Mouse (Mus musculus) heart, embryonic 12.5 days (tissue): ENCODE measurements around the gene Oxld1. TPM values are rescaled to one million over a fixed set of nuclear protein-coding genes. Genes with fewer than 3 reads are reported as not detected.

Experiments used
- ATAC-seq: fragments of 200-750 bp; cut with Nextera tagmentation; 2 replicates; pipeline ENCODE4 v1.8.0; 2017; ENCODE audit warnings: moderate TSS enrichment, moderate library complexity; ENCODE audit not compliant: insufficient number of reproducible peaks, low FRiP score
- H3K27ac ChIP-seq: fragments of 300-500 bp; sonication (generic); 2 replicates; pipeline ENCODE4 v1.5.1; 2016; ENCODE audit warnings: mild to moderate bottlenecking, moderate library complexity; ENCODE audit not compliant: poor library complexity, severe bottlenecking
- H3K27me3 ChIP-seq: fragments of 300-500 bp; sonication (generic); replicated peaks from 2 replicates; pipeline ENCODE4 v1.6.1; 2016; ENCODE audit warnings: mild to moderate bottlenecking, moderate library complexity
- H3K36me3 ChIP-seq: fragments of 300-500 bp; sonication (generic); 2 replicates; pipeline ENCODE4 v1.6.1; 2016; ENCODE audit warnings: mild to moderate bottlenecking, moderate library complexity
- H3K4me1 ChIP-seq: fragments of 300-500 bp; sonication (generic); replicated peaks from 2 replicates; pipeline ENCODE4 v1.6.1; 2016; ENCODE audit warnings: mild to moderate bottlenecking
- H3K4me2 ChIP-seq: fragments of 300-500 bp; sonication (generic); 2 replicates; pipeline ENCODE4 v1.6.1; 2016; ENCODE audit warnings: mild to moderate bottlenecking, moderate library complexity
- H3K4me3 ChIP-seq: fragments of 300-500 bp; sonication (generic); 2 replicates; pipeline ENCODE4 v1.5.1; 2016; ENCODE audit warnings: mild to moderate bottlenecking
- H3K9ac ChIP-seq: fragments of 300-500 bp; sonication (generic); 2 replicates; pipeline ENCODE4 v1.6.1; 2016; ENCODE audit warnings: mild to moderate bottlenecking, moderate library complexity
- H3K9me3 ChIP-seq: fragments of 300-500 bp; sonication (generic); replicated peaks from 2 replicates; pipeline ENCODE4 v1.6.1; 2016; ENCODE audit warnings: mild to moderate bottlenecking, moderate library complexity
- WGBS: fragments of 180-500 bp; shearing (Covaris S2); methylation state at CpG from one replicate; pipeline ENCODE4 v1.1.7; 2016; 5-methylcytosine and 5-hydroxymethylcytosine counted together
- polyA plus RNA-seq: library from polyadenylated mRNA; unstranded; fragments of >200 nt; fragmentation: Nextera tagmentation; extraction: Ambion mirVana; gene quantifications from 2 replicates; pipeline ENCODE4 v1.2.1, GENCODE M21; 2016

Gene Oxld1
- polyA plus RNA-seq, 1 experiment from 2014 or later, result 14.9 TPM

DNA sequence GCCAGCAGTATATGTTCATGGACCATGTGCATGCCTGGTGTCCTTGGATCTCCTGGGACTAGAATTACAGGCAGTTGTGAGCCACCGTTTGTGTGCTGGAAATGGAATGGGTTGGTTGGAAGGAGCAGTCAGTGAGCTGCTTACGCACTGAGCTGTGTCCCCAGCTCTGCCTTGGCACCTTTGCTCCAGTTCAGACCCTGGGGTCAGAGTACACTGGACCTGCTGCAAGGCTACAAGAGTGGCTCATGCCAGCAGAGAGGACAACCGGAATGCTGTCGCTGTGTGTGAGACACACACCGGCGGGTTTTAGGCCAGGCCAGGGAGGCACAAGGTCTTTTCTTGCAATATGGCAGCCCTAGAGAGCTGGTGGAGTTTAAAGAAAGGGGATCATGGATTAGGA, 14.2 kb upstream of the Oxld1 start:
- Histone ChIP-seq H3K36me3 (peaks cover 72% of the 10 kb centered on the region), H3K9ac (no peak overlapping the region), H3K9me3 (no peaks in the 10 kb centered on the region), H3K4me1 (peaks cover 10% of the 10 kb centered on the region), H3K27ac (no peak overlapping the region), H3K4me3 (no peak overlapping the region), H3K27me3 (no peaks in the 10 kb centered on the region), H3K4me2 (no peak overlapping the region)
- no peak for ATAC-seq
- WGBS, result 95% methylated on average over 6 of the region's 6 CpGs

DNA sequence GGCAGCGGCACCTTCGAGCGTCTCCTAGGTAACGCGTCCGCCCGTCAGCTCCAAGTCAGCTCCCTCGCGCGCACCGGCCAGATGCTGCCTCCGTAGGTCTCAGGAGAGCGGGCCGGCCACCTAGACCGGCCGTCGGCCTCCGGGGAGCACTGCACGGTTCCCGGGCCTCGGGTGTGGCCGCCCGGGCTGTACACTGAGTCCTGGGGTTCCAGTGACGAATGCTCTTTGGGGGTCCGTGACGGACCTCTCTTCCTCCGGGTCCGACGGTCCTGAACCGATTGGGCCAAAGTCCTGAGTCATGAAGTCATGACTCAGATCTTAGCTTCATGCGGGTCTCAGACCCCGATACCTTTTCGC, 9.8 kb upstream of the Oxld1 start:
- 1% methylated on average over 33 of the region's 33 CpGs for WGBS
- Histone ChIP-seq H3K4me1 (peaks cover 27% of the 10 kb centered on the region), H3K4me2 (peak overlapping the region; percentile 93), H3K36me3 (peaks cover 60% of the 10 kb centered on the region), H3K27ac (no peak overlapping the region), H3K4me3 (peak overlapping the region; percentile 96), H3K27me3 (no peaks in the 10 kb centered on the region), H3K9ac (peak overlapping the region; percentile 89), H3K9me3 (no peaks in the 10 kb centered on the region)
- ATAC-seq, result no peak

DNA sequence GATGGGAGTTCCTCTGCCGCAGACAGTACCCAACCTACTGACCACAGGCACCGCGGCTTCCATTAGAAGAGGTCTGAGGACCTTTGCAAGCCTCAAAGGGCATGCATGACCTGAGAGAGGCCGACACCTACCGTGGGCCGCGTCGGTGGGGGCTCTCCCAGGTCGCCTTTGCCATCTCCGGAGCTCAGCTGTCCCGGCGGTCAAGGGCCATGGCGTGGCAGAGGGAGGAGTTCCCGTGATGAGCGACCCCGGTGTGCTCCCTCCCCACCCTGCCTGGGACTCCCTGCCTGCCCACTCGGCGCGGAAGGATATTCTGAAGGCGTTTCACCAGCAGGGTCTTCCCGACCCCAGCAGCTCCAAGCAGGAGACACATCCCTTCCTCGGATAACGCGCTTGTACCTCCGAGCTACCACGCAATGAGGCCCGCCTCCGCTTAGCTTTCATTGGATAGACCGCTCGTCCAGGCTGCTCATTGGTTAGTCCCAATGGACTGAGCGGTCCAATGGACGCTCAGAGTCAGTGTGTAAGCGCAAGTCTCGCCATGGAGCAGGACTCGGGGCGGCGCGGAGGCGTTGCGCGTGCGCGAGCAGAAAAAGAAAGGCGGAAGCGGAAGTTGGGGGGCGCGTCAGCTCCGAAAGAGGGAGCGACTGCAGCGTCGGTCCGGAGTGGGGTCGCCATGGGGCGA, 9.3 kb upstream of the Oxld1 start, which contains the start of gene Arl16:
TSS of gene Arl16 (minus strand) at position 557 of the 685 bp plus-strand sequence.
- Histone ChIP-seq H3K27ac (peak within 1 kb of the TSS; percentile 72), H3K4me1 (peaks cover 27% of the 10 kb centered on the region), H3K36me3 (peaks cover 60% of the 10 kb centered on the region), H3K27me3 (no peaks in the 10 kb centered on the region), H3K9ac (peak within 1 kb of the TSS; percentile 89), H3K4me3 (peak within 1 kb of the TSS; percentile 96), H3K9me3 (no peaks in the 10 kb centered on the region), H3K4me2 (peak within 1 kb of the TSS; percentile 98)
- ATAC-seq, result peak; percentile 100
- under 1% methylated on average over 54 of the region's 54 CpGs for WGBS

DNA sequence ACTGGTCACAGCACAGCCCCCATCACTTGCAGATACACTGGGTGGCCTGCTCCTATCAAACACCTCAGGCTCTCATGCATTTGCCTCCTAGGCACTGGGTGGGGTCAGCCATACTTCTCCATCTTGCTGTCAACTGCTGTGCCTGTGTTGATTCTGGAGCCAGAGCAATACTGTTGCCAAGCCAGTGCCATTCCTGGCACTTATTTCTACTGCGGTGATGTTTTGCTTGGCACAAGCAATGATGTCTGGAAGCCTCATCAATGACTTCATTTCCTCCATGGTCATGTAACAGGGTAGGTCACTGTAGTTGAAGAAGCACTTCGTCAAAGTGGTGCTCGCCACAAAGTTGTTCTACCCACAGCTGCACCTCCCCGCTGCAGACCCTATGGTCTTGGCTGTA, 7.7 kb upstream of the Oxld1 start:
- H3K27ac ChIP-seq, result no peak overlapping the region
- no peaks in the 10 kb centered on the region for H3K27me3 ChIP-seq
- H3K36me3 ChIP-seq, result peaks cover 60% of the 10 kb centered on the region
- no peak overlapping the region for H3K4me3 ChIP-seq
- H3K4me2 ChIP-seq, result peak overlapping the region; percentile 98
- no peak overlapping the region for H3K9ac ChIP-seq
- no peak for ATAC-seq
- peaks cover 27% of the 10 kb centered on the region for H3K4me1 ChIP-seq
- no peaks in the 10 kb centered on the region for H3K9me3 ChIP-seq
- 73% methylated on average over 4 of the region's 4 CpGs for WGBS

DNA sequence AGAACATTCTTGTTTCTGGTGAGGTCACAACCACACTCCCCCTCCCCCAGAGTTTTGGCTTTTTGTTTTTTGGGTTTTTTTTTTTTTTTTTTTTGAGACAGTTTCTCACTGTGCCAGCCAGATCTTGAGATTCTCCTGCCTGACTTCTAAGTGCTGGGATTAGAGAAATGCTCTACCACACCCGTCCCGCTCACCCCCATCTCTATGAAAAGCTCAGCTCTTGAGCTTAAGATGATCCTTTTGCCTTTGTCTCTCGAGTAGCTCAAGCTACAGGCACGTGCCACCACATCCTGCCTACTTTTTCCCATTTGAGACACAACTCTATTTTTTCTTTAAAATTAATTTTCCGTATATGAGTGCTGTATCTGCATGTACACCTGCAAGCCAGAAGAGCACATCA, 6.5 kb upstream of the Oxld1 start:
- Histone ChIP-seq H3K9me3 (no peaks in the 10 kb centered on the region), H3K4me3 (no peak overlapping the region), H3K27me3 (no peaks in the 10 kb centered on the region), H3K4me1 (peaks cover 28% of the 10 kb centered on the region), H3K36me3 (peaks cover 59% of the 10 kb centered on the region), H3K9ac (no peak overlapping the region), H3K27ac (no peak overlapping the region), H3K4me2 (no peak overlapping the region)
- no peak for ATAC-seq
- 80% methylated on average over 5 of the region's 5 CpGs for WGBS

DNA sequence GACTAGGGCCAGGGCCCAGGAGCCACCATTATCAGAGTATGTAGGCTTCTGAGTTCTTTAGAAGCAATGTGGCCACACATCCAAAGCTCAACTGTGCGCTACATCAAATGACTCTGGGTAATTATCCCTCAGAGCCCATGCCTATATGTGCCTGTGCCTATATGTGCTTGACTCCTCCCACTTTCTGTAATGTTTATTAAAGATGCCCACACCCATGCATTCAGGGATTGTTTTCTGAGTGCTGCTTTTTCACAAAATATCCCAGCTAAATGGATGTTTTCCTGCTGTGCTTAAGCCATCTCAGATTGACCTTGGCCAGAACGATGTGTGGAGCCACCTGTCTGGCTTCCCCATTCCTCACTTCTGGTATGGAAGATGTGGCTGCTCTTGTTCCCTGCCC, 5.7 kb upstream of the Oxld1 start:
- 87% methylated on average over 2 of the region's 2 CpGs for WGBS
- no peak for ATAC-seq
- no peak overlapping the region for H3K4me3 ChIP-seq
- no peaks in the 10 kb centered on the region for H3K9me3 ChIP-seq
- H3K4me1 ChIP-seq, result peaks cover 33% of the 10 kb centered on the region
- no peak overlapping the region for H3K4me2 ChIP-seq
- no peaks in the 10 kb centered on the region for H3K27me3 ChIP-seq
- peaks cover 58% of the 10 kb centered on the region for H3K36me3 ChIP-seq
- H3K27ac ChIP-seq, result no peak overlapping the region
- no peak overlapping the region for H3K9ac ChIP-seq

DNA sequence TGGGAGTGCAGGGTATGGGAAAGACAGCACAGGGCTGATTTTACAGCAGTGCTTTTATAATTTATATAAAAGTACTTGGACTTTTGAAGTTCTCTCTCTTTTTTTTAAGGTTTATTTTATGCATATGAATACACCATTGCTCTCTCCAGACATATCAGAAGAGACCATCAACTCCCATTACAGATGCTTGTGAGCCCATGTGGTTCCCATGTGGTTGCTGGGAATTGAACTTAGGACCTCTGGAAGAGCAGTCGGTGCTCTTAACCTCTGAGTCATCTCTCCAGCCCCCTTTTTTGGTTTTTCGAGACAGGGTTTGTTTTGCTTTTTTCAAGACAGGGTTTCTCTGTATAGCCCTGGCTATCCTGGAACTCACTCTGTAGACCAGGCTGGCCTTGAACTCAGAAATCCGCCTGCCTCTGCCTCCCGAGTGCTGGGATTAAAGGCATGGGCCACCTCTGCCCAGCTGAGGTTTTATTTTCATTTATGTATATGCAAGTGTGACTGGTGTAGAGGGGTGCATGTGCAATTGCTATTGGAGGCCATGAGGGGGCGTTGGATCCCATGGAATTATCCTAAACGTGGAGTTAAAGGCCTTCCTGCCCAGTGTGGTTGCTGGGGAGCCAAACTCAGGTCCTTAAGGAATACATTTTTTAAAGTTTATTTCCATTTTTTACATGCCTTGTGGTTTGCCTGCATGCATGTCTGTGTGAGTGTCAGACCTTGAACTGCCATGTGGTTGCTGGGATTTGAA, 1.2 kb upstream of the Oxld1 start:
- H3K4me1 ChIP-seq, result peaks cover 16% of the 10 kb centered on the region
- no peak for ATAC-seq
- H3K9me3 ChIP-seq, result no peaks in the 10 kb centered on the region
- peaks cover 48% of the 10 kb centered on the region for H3K36me3 ChIP-seq
- H3K9ac ChIP-seq, result peak overlapping the region; percentile 92
- peak overlapping the region; percentile 92 for H3K4me2 ChIP-seq
- 64% methylated on average over 6 of the region's 6 CpGs for WGBS
- no peaks in the 10 kb centered on the region for H3K27me3 ChIP-seq
- peak overlapping the region; percentile 82 for H3K4me3 ChIP-seq
- H3K27ac ChIP-seq, result no peak overlapping the region

DNA sequence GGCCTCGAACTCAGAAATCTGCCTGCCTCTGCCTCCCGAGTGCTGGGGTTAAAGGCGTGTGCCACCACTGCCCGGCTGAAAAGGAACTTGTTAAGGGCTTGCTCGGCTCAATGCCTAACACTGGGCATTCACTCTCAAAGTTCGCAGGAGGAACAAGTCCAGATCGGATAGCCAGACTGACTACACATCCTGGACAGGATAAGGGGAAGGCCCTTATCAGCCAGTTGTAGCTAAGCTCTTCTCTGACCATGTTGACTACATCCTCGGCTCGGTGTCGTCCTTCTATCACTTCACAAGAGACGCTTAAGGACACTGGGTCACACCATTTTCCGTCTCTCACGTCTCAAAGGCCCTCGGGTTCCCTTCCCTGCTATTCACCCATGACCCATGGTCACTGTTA, 498 bp downstream of the Oxld1 start:
- WGBS, result 16% methylated on average over 14 of the region's 14 CpGs
- Histone ChIP-seq H3K4me2 (peak overlapping the region; percentile 92), H3K9me3 (no peaks in the 10 kb centered on the region), H3K27me3 (no peaks in the 10 kb centered on the region), H3K9ac (peak overlapping the region; percentile 92), H3K4me1 (peaks cover 16% of the 10 kb centered on the region), H3K4me3 (peak overlapping the region; percentile 82), H3K27ac (peak overlapping the region; percentile 92), H3K36me3 (peaks cover 34% of the 10 kb centered on the region)
- ATAC-seq, result 0 out of 2 replicates have a peak, but pooled peaks have one; percentile 46

DNA sequence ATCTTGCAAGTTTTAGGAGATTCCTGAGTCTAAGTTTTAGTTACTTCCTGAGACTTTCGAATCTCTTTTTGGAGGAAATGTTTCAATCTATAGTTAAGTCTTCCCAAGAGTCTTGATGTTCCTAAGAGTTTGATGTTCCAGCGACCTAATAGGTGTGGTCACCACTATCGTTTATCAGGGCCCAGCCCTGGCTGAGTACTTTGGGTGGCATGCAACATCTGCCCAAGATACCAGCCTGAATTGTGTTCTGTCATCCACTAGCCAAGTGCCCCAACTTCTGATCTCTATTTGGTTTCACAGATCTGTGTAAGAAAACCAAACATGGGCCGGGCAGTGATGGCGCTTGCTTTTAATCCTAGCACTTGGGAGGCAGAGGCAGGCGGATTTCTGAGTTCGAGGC, 2.5 kb downstream of the Oxld1 start:
- H3K27ac ChIP-seq, result no peak overlapping the region
- no peaks in the 10 kb centered on the region for H3K27me3 ChIP-seq
- peaks cover 15% of the 10 kb centered on the region for H3K36me3 ChIP-seq
- 93% methylated on average over 7 of the region's 7 CpGs for WGBS
- no peak overlapping the region for H3K4me2 ChIP-seq
- no peak overlapping the region for H3K9ac ChIP-seq
- no peak for ATAC-seq
- no peaks in the 10 kb centered on the region for H3K9me3 ChIP-seq
- peaks cover 16% of the 10 kb centered on the region for H3K4me1 ChIP-seq
- H3K4me3 ChIP-seq, result no peak overlapping the region

DNA sequence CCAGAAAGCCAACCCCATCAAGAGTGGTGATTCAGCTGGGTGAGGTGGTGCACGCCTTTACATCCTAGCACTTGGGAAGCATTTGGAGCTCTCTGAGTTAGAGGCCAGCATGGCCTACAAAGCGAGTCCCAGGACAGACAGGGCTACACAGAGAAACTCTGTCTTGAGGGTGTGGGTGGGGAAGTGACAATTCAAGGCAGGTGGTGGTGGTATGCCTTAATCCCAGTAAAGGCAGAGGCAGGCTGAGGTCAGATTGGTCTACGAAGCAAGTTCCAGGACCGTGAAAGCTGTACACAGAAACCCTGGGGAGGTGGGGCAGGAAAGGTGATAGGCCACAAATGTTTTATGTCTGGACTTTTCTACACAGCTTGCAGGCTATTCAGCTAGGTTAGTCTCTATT, 2.9 kb downstream of the Oxld1 start:
- Histone ChIP-seq H3K4me1 (peaks cover 16% of the 10 kb centered on the region), H3K27me3 (no peaks in the 10 kb centered on the region), H3K4me2 (no peak overlapping the region), H3K4me3 (no peak overlapping the region), H3K36me3 (peaks cover 12% of the 10 kb centered on the region), H3K9me3 (no peaks in the 10 kb centered on the region), H3K27ac (no peak overlapping the region), H3K9ac (no peak overlapping the region)
- 89% methylated on average over 4 of the region's 4 CpGs for WGBS
- ATAC-seq, result no peak

DNA sequence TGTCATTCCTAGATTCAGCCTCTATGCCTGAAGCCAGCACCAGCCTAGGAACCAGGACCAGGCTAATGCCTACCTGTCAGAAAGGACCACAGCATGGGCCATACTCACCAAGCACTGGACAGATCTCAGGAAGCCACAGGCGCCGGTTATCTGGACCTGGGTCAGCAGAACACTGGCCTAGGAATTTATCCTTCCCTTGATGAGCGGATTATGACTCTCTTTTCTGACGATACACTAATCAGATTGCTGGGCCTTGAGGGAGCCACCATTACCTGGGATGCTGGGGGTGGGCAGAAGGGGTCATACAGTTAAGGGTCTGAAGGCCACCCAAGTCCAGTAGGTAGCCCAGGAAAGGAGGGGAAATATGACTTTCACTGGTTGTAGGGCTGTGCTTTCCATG, 4.6 kb downstream of the Oxld1 start, which contains the start of gene Pde6g:
TSS of gene Pde6g (minus strand) at position 195 of the 400 bp plus-strand sequence.
- 74% methylated on average over 4 of the region's 4 CpGs for WGBS
- H3K36me3 ChIP-seq, result peaks cover 4% of the 10 kb centered on the region; the same call in 1 of the 2 replicates
- H3K27ac ChIP-seq, result no peak within 1 kb of the TSS
- H3K9ac ChIP-seq, result no peak within 1 kb of the TSS
- ATAC-seq, result no peak
- H3K4me1 ChIP-seq, result peaks cover 5% of the 10 kb centered on the region
- no peak within 1 kb of the TSS for H3K4me3 ChIP-seq
- H3K27me3 ChIP-seq, result no peaks in the 10 kb centered on the region
- no peaks in the 10 kb centered on the region for H3K9me3 ChIP-seq
- H3K4me2 ChIP-seq, result no peak within 1 kb of the TSS
